Mouse (Mus musculus) stomach, embryonic 14.5 days (tissue): ENCODE data around the gene Gtf2h5. TPM values are rescaled to one million over a fixed set of nuclear protein-coding genes. Genes with fewer than 3 reads are reported as not detected.

Source experiments
- microRNA-seq: library from miRNA; unstranded; fragments of <30 nt; microRNA quantifications from one replicate; pipeline ENCODE4, GENCODE M21; 2016
- polyA plus RNA-seq: library from polyadenylated mRNA; unstranded; fragments of >200 nt; fragmentation: Nextera tagmentation; extraction: Ambion mirVana; gene quantifications from 2 replicates; pipeline ENCODE4 v1.2.1, GENCODE M21; 2014

Gene Gtf2h5
- polyA plus RNA-seq, 1 experiment from 2014 or later, result 167 TPM

Small RNA genes within 50 kb of the gene (microRNA-seq; reads per million reads assigned to microRNA genes)
- gene Gm22774, result not detected

Other genes with a start within 250 kb of the Gtf2h5 start
- gene Snx9, start 238.5 kb upstream of the Gtf2h5 start, polyA plus RNA-seq, result 39.9 and 40.5 TPM in 2 replicates
- gene Synj2, start 138.5 kb upstream of the Gtf2h5 start, polyA plus RNA-seq, result 7.5 and 10.3 TPM in 2 replicates
- 5.3 and 8.6 TPM in 2 replicates for gene Serac1, start within 50 bp of the Gtf2h5 start, polyA plus RNA-seq
- gene Tulp4, start 26.7 kb downstream of the Gtf2h5 start, polyA plus RNA-seq, result 86.9 and 100 TPM in 2 replicates
- 26.5 and 26.6 TPM in 2 replicates for gene Tmem181a, start 177.1 kb downstream of the Gtf2h5 start, polyA plus RNA-seq
- gene Dynlt1a, start 237.7 kb downstream of the Gtf2h5 start, polyA plus RNA-seq, result 16.5 and 20.1 TPM in 2 replicates